Mouse (Mus musculus) stomach, embryonic 14.5 days (tissue): Measurements from ENCODE around the gene Lats1. TPM values are rescaled to one million over a fixed set of nuclear protein-coding genes. Genes with fewer than 3 reads are reported as not detected.

Source experiments
- ATAC-seq: fragments of 200-750 bp; cut with Nextera tagmentation; 2 replicates; pipeline ENCODE4 v1.8.0; 2017; ENCODE audit warnings: low read depth, moderate TSS enrichment; ENCODE audit not compliant: insufficient number of reproducible peaks, insufficient read depth, low FRiP score
- H3K27ac ChIP-seq: fragments of 300-500 bp; sonication (generic); 2 replicates; pipeline ENCODE4 v1.5.1; 2014; ENCODE audit warnings: mild to moderate bottlenecking, low read length, moderate library complexity, mixed read lengths
- H3K27me3 ChIP-seq: fragments of 300-500 bp; sonication (generic); 2 replicates; pipeline ENCODE4 v1.6.1; 2014; ENCODE audit warnings: low read length, control low read depth, mixed read lengths; ENCODE audit not compliant: control insufficient read depth, insufficient read depth
- H3K36me3 ChIP-seq: fragments of 300-500 bp; sonication (generic); 2 replicates; pipeline ENCODE4 v1.6.1; 2014; ENCODE audit warnings: mild to moderate bottlenecking, control low read depth, low read length, moderate library complexity, mixed read lengths; ENCODE audit not compliant: control insufficient read depth, insufficient read depth
- H3K4me1 ChIP-seq: fragments of 300-500 bp; sonication (generic); 2 replicates; pipeline ENCODE4 v1.6.1; 2014; ENCODE audit warnings: low read length, control low read depth, mixed read lengths; ENCODE audit not compliant: control insufficient read depth, insufficient read depth
- H3K4me2 ChIP-seq: fragments of 300-500 bp; sonication (generic); replicated peaks from 2 replicates; pipeline ENCODE4 v1.6.1; 2014; ENCODE audit warnings: low read depth, low read length, control low read depth
- H3K4me3 ChIP-seq: fragments of 300-500 bp; sonication (generic); 2 replicates; pipeline ENCODE4 v1.5.1; 2014; ENCODE audit warnings: low read depth, low read length, control low read depth
- H3K9ac ChIP-seq: fragments of 300-500 bp; sonication (generic); replicated peaks from 2 replicates; pipeline ENCODE4 v1.6.1; 2014; ENCODE audit warnings: low read depth, mild to moderate bottlenecking, control low read depth, low read length, moderate library complexity, mixed read lengths
- H3K9me3 ChIP-seq: fragments of 300-500 bp; sonication (generic); 2 replicates; pipeline ENCODE4 v1.6.1; 2016; ENCODE audit warnings: low read depth, low read length, control low read depth; ENCODE audit not compliant: control insufficient read depth
- WGBS: fragments of 180-500 bp; shearing (Covaris S2); extraction: QIAGEN DNeasy Blood & Tissue Kit; methylation state at CpG from one replicate; pipeline ENCODE4 v1.1.7; 2014; 5-methylcytosine and 5-hydroxymethylcytosine counted together
- polyA plus RNA-seq: library from polyadenylated mRNA; unstranded; fragments of >200 nt; fragmentation: Nextera tagmentation; extraction: Ambion mirVana; gene quantifications from 2 replicates; pipeline ENCODE4 v1.2.1, GENCODE M21; 2014

Gene Lats1
- polyA plus RNA-seq, 1 experiment from 2014 or later, result 16.8 TPM

- no peak overlapping the region for H3K4me2 ChIP-seq
- H3K4me3 ChIP-seq, result no peak overlapping the region
- no peaks in the 10 kb centered on the region; the same call in 1 of the 2 replicates for H3K4me1 ChIP-seq
- 91% methylated on average over 1 of the region's 1 CpGs for WGBS
- no peak overlapping the region for H3K27ac ChIP-seq
- no peaks in the 10 kb centered on the region for H3K27me3 ChIP-seq
- ATAC-seq, result no peak
- no peak overlapping the region for H3K9ac ChIP-seq
- no peaks in the 10 kb centered on the region for H3K9me3 ChIP-seq
- H3K36me3 ChIP-seq, result peaks cover 5% of the 10 kb centered on the region; the same call in 1 of the 2 replicates
Observed at GRCm38 (mm10) chr10:7664889-7665288, 16.1 kb upstream of the Lats1 start.

DNA sequence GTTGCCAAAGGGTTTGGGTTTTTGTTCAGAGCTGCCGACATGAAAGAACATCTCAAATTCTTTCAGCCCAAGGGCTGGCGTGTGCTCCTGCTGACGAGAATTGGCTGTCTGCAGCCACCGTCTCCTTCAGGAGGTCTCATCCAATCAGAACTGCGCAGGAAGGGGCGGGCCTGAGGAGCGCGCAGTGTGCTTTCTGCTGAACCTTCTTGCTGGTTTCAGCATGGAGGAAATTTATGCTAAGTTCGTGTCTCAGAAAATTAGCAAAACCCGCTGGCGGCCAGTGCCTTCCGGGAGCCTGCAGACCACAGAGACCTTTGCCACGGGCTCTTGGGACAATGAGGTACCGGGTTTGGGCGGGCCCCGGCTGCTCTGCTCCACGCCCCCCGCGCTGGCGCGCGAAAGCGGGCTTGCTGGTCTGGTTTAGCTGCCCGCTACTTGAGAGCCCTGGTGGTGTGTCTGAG lies 13.6 kb upstream of the Lats1 start, which contains the start of gene Nup43:
TSS of gene Nup43 (plus strand) at position 162 of the 461 bp plus-strand sequence.
- no peaks in the 10 kb centered on the region for H3K9me3 ChIP-seq
- H3K4me2 ChIP-seq, result peak within 1 kb of the TSS; percentile 51
- H3K9ac ChIP-seq, result peak within 1 kb of the TSS; percentile 43
- no peaks in the 10 kb centered on the region; the same call in 1 of the 2 replicates for H3K4me1 ChIP-seq
- H3K27me3 ChIP-seq, result no peaks in the 10 kb centered on the region
- peak within 1 kb of the TSS; percentile 59; the same call in 1 of the 2 replicates for H3K27ac ChIP-seq
- H3K36me3 ChIP-seq, result peaks cover 21% of the 10 kb centered on the region
- 1% methylated on average over 24 of the region's 24 CpGs for WGBS
- peak within 1 kb of the TSS; percentile 79 for H3K4me3 ChIP-seq
- ATAC-seq, result peak; percentile 87

DNA sequence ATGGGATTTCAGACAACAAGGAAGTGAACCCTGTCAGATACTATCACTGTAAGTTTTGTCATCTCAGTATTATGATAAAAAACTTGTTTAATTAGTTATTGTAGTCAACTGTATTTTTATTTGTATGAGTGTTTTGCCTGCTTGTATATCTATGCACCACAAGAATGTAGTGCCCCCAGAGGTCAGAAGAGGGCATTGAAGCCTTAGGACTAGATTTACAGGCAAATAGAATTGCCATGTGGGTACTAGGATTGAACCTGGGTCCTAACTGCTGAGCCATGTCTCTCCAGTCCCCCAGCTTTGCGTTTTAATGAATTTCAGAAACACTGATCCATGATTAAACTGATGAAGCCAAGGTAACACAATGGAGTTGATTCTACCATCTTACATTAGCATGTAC lies 7.3 kb upstream of the Lats1 start:
- H3K36me3 ChIP-seq, result peaks cover 53% of the 10 kb centered on the region
- H3K4me2 ChIP-seq, result no peak overlapping the region
- no peak overlapping the region for H3K9ac ChIP-seq
- H3K9me3 ChIP-seq, result no peaks in the 10 kb centered on the region
- ATAC-seq, result no peak
- H3K27me3 ChIP-seq, result no peaks in the 10 kb centered on the region
- H3K4me1 ChIP-seq, result no peaks in the 10 kb centered on the region
- no peak overlapping the region for H3K27ac ChIP-seq
- H3K4me3 ChIP-seq, result no peak overlapping the region
- WGBS, result 68% methylated on average over 1 of the region's 1 CpGs

DNA sequence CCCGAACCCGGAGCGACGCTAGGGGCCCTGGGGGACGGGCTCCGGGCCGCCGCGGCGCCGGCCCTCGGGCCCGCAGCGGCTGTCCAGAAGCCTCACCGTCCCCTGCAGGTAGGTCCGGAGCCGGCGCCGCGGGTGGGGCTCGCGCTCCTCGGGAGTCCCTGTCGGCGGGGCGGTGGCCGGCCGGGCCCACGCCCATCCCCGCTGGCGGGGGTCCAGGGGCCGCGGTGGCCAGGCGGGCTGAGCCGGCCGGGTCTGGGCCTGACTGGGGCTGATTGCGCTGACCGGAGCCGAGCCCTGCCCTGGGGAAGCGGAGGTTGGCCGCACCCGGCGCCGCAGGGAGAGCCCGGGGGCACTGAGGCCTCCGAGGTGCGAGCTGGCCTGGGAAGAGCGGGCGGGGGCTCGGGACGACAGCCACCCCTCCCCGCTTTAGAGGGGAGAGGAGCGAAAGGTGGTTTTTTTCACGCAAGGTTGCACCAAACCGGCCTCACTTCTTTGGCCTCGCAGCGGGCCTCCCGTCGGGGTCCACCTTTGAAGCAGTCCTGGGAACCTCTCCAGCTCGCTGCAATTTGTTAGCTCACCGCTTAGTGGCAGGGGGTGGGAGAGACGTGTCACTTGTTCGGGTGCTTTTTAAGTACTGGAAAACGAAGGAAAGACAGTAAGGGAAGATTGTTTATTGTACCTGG lies 470 bp downstream of the Lats1 start:
- ATAC-seq, result peak; percentile 87
- Histone ChIP-seq H3K4me2 (peak overlapping the region; percentile 71), H3K27me3 (no peaks in the 10 kb centered on the region), H3K4me1 (peaks cover 22% of the 10 kb centered on the region), H3K4me3 (peak overlapping the region; percentile 80), H3K27ac (peak overlapping the region; percentile 98), H3K9ac (peak overlapping the region; percentile 98), H3K9me3 (no peaks in the 10 kb centered on the region), H3K36me3 (peaks cover 16% of the 10 kb centered on the region)
- under 1% methylated on average over 49 of the region's 64 CpGs for WGBS

- peak overlapping the region; percentile 71 for H3K4me2 ChIP-seq
- H3K4me1 ChIP-seq, result peaks cover 22% of the 10 kb centered on the region
- no peak overlapping the region for H3K27ac ChIP-seq
- 45% methylated on average over 3 of the region's 3 CpGs for WGBS
- H3K9ac ChIP-seq, result peak overlapping the region; percentile 98; the same call in 1 of the 2 replicates
- no peak for ATAC-seq
- H3K9me3 ChIP-seq, result no peaks in the 10 kb centered on the region
- peak overlapping the region; percentile 80 for H3K4me3 ChIP-seq
- H3K36me3 ChIP-seq, result peaks cover 9% of the 10 kb centered on the region
- H3K27me3 ChIP-seq, result no peaks in the 10 kb centered on the region
Observed at GRCm38 (mm10) chr10:7682249-7682648, 1.2 kb downstream of the Lats1 start.

- Histone ChIP-seq H3K27me3 (no peaks in the 10 kb centered on the region), H3K4me1 (peaks cover 11% of the 10 kb centered on the region), H3K9me3 (no peaks in the 10 kb centered on the region), H3K4me3 (no peak overlapping the region), H3K27ac (no peak overlapping the region), H3K4me2 (no peak overlapping the region), H3K36me3 (peaks cover 9% of the 10 kb centered on the region), H3K9ac (no peak overlapping the region)
- ATAC-seq, result no peak
- WGBS, result 82% methylated on average over 6 of the region's 6 CpGs
Observed at GRCm38 (mm10) chr10:7686902-7687301, 5.9 kb downstream of the Lats1 start.

GRCm38 (mm10) chr10:7695286-7695685 lies 14.3 kb downstream of the Lats1 start:
- no peak overlapping the region for H3K27ac ChIP-seq
- H3K4me1 ChIP-seq, result no peaks in the 10 kb centered on the region
- H3K4me3 ChIP-seq, result no peak overlapping the region
- no peak overlapping the region for H3K4me2 ChIP-seq
- ATAC-seq, result no peak
- H3K27me3 ChIP-seq, result no peaks in the 10 kb centered on the region
- H3K9ac ChIP-seq, result no peak overlapping the region
- no peaks in the 10 kb centered on the region for H3K9me3 ChIP-seq
- H3K36me3 ChIP-seq, result peaks cover 70% of the 10 kb centered on the region

DNA sequence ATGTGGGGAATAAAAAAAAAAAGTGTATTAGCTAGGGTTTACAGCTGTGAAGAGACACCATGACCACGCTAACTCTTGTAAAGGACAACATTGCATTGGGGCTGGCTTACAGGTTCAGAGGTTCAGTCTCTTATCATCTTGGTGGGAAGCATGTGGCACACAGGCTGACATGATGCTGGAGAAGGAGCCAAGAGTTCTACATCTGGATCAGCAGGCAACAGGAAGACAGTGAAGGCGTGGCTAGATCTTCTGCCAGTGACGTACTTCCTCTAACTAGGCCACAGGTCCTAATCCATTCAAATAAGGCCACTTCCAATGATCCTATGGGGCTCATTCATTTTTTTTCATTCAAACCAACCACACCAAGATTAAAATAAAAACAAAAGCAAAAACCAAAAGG lies 19.1 kb downstream of the Lats1 start:
- H3K27me3 ChIP-seq, result no peaks in the 10 kb centered on the region
- whole genome bisulfite sequencing, result 92% methylated on average over 3 of the region's 3 CpGs
- no peak for ATAC-seq

More for the DNA sequence above, 19.1 kb downstream of the Lats1 start:
- Histone ChIP-seq H3K9ac (no peak overlapping the region), H3K9me3 (no peaks in the 10 kb centered on the region), H3K27ac (no peak overlapping the region), H3K4me3 (no peak overlapping the region), H3K4me1 (no peaks in the 10 kb centered on the region), H3K4me2 (no peak overlapping the region), H3K36me3 (peaks cover 66% of the 10 kb centered on the region)
